Mouse (Mus musculus): ENCODE results near the gene Mical3. TPM values are rescaled to one million over a fixed set of nuclear protein-coding genes. Genes with fewer than 3 reads are reported as not detected.

Gene Mical3
- polyA plus RNA-seq, 1 experiment from 2014 or later: 50.0 TPM

GRCm38 (mm10) chr6:121126202-121126601 lies 4.6 kb downstream of the Mical3 start:
- Histone ChIP-seq H3K4me2 (no peak overlapping the region), H3K4me3 (no peak overlapping the region), H3K36me3 (replicated peaks) (no peaks in the 10 kb centered on the region), H3K27me3 (replicated peaks) (no peaks in the 10 kb centered on the region), H3K9me3 (no peaks in the 10 kb centered on the region), H3K27ac (no peak overlapping the region), H3K9ac (no peak overlapping the region), H3K4me1 (peaks cover 18% of the 10 kb centered on the region)
- 91% methylated on average over 5 of the region's 5 CpGs for WGBS
- no peak for ATAC-seq (replicated peaks)

DNA sequence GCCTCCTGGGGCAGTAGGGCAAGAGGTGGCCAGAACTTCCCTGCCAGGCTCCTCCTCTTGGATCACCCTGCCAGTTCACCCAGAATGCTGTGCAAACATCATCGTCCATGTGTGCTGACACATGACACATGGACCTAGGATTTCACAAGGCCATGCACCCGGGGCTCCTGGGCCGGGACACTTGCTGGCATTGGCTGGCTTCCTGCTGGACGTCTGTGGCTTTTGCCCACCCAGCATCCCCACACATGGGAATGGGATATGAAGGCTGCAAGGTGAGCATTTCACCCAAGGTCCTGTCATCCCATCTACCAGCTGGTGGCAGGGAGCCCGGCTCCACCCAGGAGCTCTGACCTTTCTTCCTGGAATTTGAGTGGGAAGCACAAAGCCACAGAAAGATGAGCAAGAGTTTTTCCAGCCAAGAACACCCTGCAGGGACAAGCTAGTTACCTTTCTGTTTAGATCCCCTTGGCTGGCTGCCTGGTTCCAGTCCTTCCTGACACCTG lies 8.0 kb downstream of the Mical3 start:
- H3K4me3 ChIP-seq: no peak overlapping the region
- 78% methylated on average over 5 of the region's 5 CpGs for WGBS
- H3K4me2 ChIP-seq: no peak overlapping the region
- no peaks in the 10 kb centered on the region for H3K27me3 ChIP-seq (replicated peaks)
- H3K27ac ChIP-seq: no peak overlapping the region
- no peak overlapping the region for H3K9ac ChIP-seq
- no peaks in the 10 kb centered on the region for H3K9me3 ChIP-seq
- no peak for ATAC-seq (replicated peaks)
- no peaks in the 10 kb centered on the region for H3K36me3 ChIP-seq (replicated peaks)
- H3K4me1 ChIP-seq: peaks cover 4% of the 10 kb centered on the region

DNA sequence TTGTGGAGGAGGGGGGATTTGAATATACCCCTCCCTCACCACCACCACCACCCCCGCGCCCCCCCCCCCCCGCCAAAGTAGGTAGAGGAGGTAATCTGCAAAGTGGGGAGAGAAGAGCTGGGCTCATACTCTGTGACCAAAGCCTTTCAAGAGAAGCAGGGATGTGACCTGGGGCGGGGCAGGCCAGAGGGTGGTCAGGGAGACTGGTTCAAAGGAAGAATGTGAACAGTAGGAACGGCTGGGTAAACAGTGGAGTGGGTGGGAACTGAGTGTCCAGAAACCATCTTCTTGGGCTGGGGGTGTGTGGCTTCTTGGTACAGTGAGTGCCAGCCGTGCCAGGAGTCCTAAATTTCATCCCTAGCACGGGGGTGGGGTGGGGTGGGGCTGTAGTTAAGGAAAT lies 10.0 kb downstream of the Mical3 start:
- Histone ChIP-seq H3K27ac (no peak overlapping the region), H3K9ac (no peak overlapping the region), H3K4me2 (no peak overlapping the region), H3K36me3 (replicated peaks) (no peaks in the 10 kb centered on the region), H3K27me3 (replicated peaks) (no peaks in the 10 kb centered on the region), H3K4me3 (no peak overlapping the region), H3K4me1 (no peaks in the 10 kb centered on the region), H3K9me3 (no peaks in the 10 kb centered on the region)
- 36% methylated on average over 7 of the region's 7 CpGs for WGBS
- ATAC-seq (replicated peaks): no peak

GRCm38 (mm10) chr6:121117971-121118755 lies 12.6 kb downstream of the Mical3 start:
- no peak overlapping the region for H3K4me3 ChIP-seq
- no peaks in the 10 kb centered on the region for H3K4me1 ChIP-seq
- no peak overlapping the region for H3K4me2 ChIP-seq
- 88% methylated on average over 15 of the region's 15 CpGs for WGBS
- no peaks in the 10 kb centered on the region for H3K9me3 ChIP-seq
- ATAC-seq (replicated peaks): no peak
- no peak overlapping the region for H3K27ac ChIP-seq
- no peak overlapping the region for H3K9ac ChIP-seq
- no peaks in the 10 kb centered on the region for H3K36me3 ChIP-seq (replicated peaks)
- H3K27me3 ChIP-seq (replicated peaks): no peaks in the 10 kb centered on the region

DNA sequence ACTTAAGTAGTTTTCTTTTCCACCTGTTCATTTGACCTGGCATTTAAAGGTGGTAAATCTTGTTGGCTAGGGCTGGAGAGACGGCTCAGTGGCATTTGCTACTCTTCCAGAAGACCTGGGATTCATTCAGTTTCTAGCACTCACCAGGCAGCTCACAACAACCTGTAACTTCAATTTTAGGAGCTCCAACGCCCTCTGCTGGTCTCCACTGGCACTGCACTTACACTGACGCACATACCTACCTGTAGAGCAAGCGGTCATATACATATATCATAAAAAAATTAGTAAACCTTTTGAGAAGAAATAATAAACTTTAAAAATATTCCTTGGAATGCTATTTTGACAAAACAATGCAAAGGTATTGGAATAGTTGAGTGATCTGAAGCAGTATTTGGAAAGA lies 13.7 kb downstream of the Mical3 start:
- Histone ChIP-seq H3K4me1 (0 out of 2 replicates have a peak, but pooled peaks cover 3% of the 10 kb centered on the region), H3K36me3 (replicated peaks) (no peaks in the 10 kb centered on the region), H3K4me3 (no peak overlapping the region), H3K27me3 (replicated peaks) (no peaks in the 10 kb centered on the region), H3K9me3 (no peaks in the 10 kb centered on the region), H3K27ac (no peak overlapping the region), H3K4me2 (no peak overlapping the region), H3K9ac (no peak overlapping the region)
- WGBS: 74% methylated on average over 4 of the region's 4 CpGs
- ATAC-seq (replicated peaks): no peak

GRCm38 (mm10) chr6:121116434-121116833 lies 14.4 kb downstream of the Mical3 start:
- no peak for ATAC-seq (replicated peaks)
- no peak overlapping the region for H3K4me3 ChIP-seq
- H3K9ac ChIP-seq: no peak overlapping the region
- H3K4me1 ChIP-seq: peaks cover 7% of the 10 kb centered on the region
- H3K4me2 ChIP-seq: no peak overlapping the region
- H3K27me3 ChIP-seq (replicated peaks): no peaks in the 10 kb centered on the region
- no peaks in the 10 kb centered on the region for H3K9me3 ChIP-seq
- 79% methylated on average over 10 of the region's 10 CpGs for WGBS
- no peak overlapping the region for H3K27ac ChIP-seq
- no peaks in the 10 kb centered on the region for H3K36me3 ChIP-seq (replicated peaks)

DNA sequence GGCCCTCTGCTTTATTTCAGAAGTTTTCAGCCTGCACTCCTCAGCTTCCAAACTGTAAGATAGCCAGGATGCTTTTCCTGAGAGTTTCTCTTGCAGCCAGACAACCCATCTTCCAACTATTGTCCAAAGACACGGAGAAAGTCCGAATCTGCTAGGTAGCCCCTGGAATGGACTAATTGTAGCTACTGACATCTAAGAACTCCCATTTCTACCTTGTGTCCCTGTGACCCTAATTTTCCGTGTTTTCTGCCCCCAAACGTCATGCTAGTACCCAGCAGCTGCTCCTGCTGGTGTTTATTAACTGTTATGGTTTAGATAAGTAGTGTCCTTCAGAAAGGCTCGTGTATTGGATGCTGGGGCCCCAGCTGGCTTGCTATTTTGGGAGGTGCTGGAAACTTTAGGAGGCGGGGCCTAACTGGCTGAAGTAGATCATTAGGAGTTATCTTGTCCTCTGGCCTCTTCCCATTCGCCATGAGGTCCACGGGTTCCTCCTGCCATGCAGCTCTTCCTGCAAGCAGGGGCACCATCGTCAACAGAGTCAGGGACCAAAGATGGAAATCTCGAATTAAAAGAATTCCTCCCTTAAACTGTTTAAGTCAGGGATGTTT lies 19.2 kb downstream of the Mical3 start:
- H3K4me3 ChIP-seq: no peak overlapping the region
- ATAC-seq (replicated peaks): no peak
- peaks cover 40% of the 10 kb centered on the region for H3K4me1 ChIP-seq
- no peaks in the 10 kb centered on the region for H3K9me3 ChIP-seq
- H3K27ac ChIP-seq: peak overlapping the region; percentile 8; the same call in 1 of the 2 replicates
- H3K4me2 ChIP-seq: no peak overlapping the region
- no peaks in the 10 kb centered on the region for H3K36me3 ChIP-seq (replicated peaks)
- no peaks in the 10 kb centered on the region for H3K27me3 ChIP-seq (replicated peaks)
- H3K9ac ChIP-seq: no peak overlapping the region
- WGBS: 66% methylated on average over 10 of the region's 10 CpGs

- Histone ChIP-seq H3K4me2 (peak overlapping the region; percentile 89), H3K27ac (peak overlapping the region; percentile 97), H3K9me3 (no peaks in the 10 kb centered on the region), H3K36me3 (replicated peaks) (no peaks in the 10 kb centered on the region), H3K27me3 (replicated peaks) (no peaks in the 10 kb centered on the region), H3K4me3 (peak overlapping the region; percentile 93), H3K4me1 (peaks cover 48% of the 10 kb centered on the region), H3K9ac (peak overlapping the region; percentile 82)
- peak; percentile 97 for ATAC-seq (replicated peaks)
- WGBS: under 1% methylated on average over 42 of the region's 42 CpGs
Observed at GRCm38 (mm10) chr6:121109998-121110603, 20.7 kb downstream of the Mical3 start.

DNA sequence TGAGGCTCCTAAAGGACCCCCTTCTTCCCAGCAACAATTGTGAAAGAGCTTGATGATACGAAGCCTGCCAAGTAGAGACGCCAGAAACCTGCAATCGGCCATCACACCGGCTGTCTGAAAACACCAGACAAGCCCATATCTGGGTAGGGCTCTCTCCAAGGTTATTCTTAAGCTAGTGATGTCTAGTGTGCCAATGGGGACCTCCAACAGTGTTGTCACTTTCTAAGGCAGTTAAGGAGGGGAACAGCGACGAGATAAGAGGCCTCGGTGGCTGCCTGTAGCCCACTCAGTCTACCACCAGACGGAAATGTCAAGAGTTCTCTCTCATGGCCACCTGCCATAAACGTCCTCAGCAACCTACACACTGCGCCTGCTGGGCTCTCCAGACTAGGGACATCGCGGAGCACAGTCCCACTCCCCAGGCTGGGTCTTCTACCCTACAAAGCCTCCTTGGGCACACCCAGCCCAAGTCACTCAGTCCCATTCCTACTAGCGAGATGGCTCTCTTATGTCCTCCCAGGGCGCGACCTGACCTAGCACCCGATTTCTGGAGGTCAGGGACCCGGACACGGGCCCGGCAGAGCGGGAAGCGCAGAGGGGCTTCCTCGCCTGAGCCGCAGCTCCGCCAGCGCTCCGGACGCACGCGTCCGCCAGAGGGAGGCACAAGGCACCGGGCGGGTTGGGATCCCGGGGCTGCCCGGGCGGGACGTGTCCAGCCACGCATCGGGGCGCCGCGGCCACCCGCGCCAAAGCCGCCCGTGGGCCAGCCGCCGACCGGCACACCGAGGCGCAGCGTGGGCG lies 21.4 kb downstream of the Mical3 start:
- WGBS: under 1% methylated on average over 41 of the region's 52 CpGs
- H3K27ac ChIP-seq: peak overlapping the region; percentile 97

GRCm38 (mm10) chr6:121108075-121108474 lies 22.7 kb downstream of the Mical3 start:
- no peak for ATAC-seq (replicated peaks)
- Histone ChIP-seq H3K27me3 (replicated peaks) (no peaks in the 10 kb centered on the region), H3K9ac (no peak overlapping the region), H3K4me3 (no peak overlapping the region), H3K4me2 (peak overlapping the region; percentile 89), H3K9me3 (no peaks in the 10 kb centered on the region), H3K27ac (no peak overlapping the region), H3K36me3 (replicated peaks) (no peaks in the 10 kb centered on the region), H3K4me1 (peaks cover 48% of the 10 kb centered on the region)
- 76% methylated on average over 1 of the region's 1 CpGs for whole genome bisulfite sequencing

More for the DNA sequence above, 21.4 kb downstream of the Mical3 start:
- Histone ChIP-seq H3K9me3 (no peaks in the 10 kb centered on the region), H3K4me1 (peaks cover 48% of the 10 kb centered on the region), H3K27me3 (replicated peaks) (no peaks in the 10 kb centered on the region), H3K36me3 (replicated peaks) (no peaks in the 10 kb centered on the region), H3K9ac (peak overlapping the region; percentile 82), H3K4me2 (peak overlapping the region; percentile 89), H3K4me3 (peak overlapping the region; percentile 93)
- peak; percentile 42 for ATAC-seq (replicated peaks)

DNA sequence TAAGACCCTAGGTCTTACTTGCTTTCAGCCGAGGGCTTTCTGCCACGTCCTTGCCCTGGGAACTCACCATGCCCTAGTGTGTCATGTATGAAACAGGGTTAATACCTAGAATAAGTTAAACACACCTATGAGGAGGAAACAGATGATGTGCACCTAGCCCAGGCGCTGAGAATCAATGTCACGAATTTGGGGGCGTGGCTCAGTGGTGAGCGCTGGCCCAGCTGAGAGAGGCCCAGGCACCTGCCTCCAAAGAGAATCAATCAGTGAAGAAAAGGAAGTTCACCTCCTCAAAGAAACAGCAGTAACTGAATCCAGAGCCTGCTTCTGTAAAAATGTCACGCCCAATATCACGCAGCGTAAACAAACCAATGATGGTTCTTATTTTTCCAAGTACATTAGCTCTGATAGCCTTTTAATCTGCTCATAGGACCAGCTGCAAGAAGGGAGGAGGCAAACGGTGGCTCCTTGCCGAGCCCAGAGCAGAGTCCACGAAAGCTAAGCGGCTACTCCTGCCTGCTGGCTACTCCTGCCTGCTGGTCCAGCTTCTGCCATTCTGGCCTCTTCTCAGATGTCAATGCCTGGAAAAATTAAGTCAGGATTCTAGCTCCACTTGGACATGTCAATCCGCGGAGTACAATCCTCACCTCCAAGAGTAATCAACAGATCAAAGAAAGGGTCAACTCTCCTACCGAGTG lies 23.9 kb downstream of the Mical3 start:
- Histone ChIP-seq H3K4me3 (no peak overlapping the region), H3K27me3 (replicated peaks) (no peaks in the 10 kb centered on the region), H3K4me1 (peaks cover 48% of the 10 kb centered on the region), H3K36me3 (replicated peaks) (no peaks in the 10 kb centered on the region), H3K9ac (no peak overlapping the region), H3K4me2 (no peak overlapping the region), H3K27ac (no peak overlapping the region), H3K9me3 (no peaks in the 10 kb centered on the region)
- WGBS: 92% methylated on average over 16 of the region's 16 CpGs
- no peak for ATAC-seq (replicated peaks)
